Mouse (Mus musculus): ENCODE results near the gene Sall4. TPM values are rescaled to one million over a fixed set of nuclear protein-coding genes. Genes with fewer than 3 reads are reported as not detected.

Gene Sall4
- 5.4 and 7.3 TPM in 2 replicates for polyA plus RNA-seq (2015; fragmentation: Nextera tagmentation; extraction: Ambion mirVana)

- Histone ChIP-seq H3K4me1 (replicated peaks) (no peaks in the 10 kb centered on the region; the same call in 1 of the 2 replicates), H3K36me3 (no peaks in the 10 kb centered on the region), H3K4me3 (replicated peaks) (peak within 1 kb of the TSS; percentile 56), H3K9me3 (replicated peaks) (no peaks in the 10 kb centered on the region), H3K27ac (peak within 1 kb of the TSS; percentile 76), H3K27me3 (peaks cover 80% of the 10 kb centered on the region), H3K9ac (peak within 1 kb of the TSS; percentile 61; the same call in 1 of the 2 replicates), H3K4me2 (peak within 1 kb of the TSS; percentile 50)
- WGBS (ENCODE audit: insufficient replicate concordance), result 7% methylated on average over 10 of the region's 10 CpGs
- DNase-seq (no peak), ATAC-seq (ENCODE audit: low read depth) (no peak)
These were observed at the start of gene Sall4 for GRCm38 (mm10) chr2:168767582-168767981. Sall4 (minus strand) TSS chr2:168767943.

GRCm38 (mm10) chr2:168813243-168813642 lies 45.5 kb upstream of the Sall4 start:
- DNase-seq, result no peak

GRCm38 (mm10) chr2:168809895-168810294 lies 42.2 kb upstream of the Sall4 start:
- ATAC-seq (ENCODE audit: low read depth), result no peak
- Histone ChIP-seq H3K4me1 (replicated peaks) (no peaks in the 10 kb centered on the region), H3K27ac (no peak overlapping the region), H3K4me3 (replicated peaks) (no peak overlapping the region), H3K9me3 (replicated peaks) (no peaks in the 10 kb centered on the region), H3K4me2 (no peak overlapping the region), H3K9ac (no peak overlapping the region), H3K36me3 (no peaks in the 10 kb centered on the region), H3K27me3 (peaks cover 12% of the 10 kb centered on the region)
- no peak for DNase-seq
- WGBS (ENCODE audit: insufficient replicate concordance), result 31% methylated on average over 14 of the region's 14 CpGs

More at GRCm38 (mm10) chr2:168813243-168813642, 45.5 kb upstream of the Sall4 start:
- Histone ChIP-seq H3K4me2 (no peak overlapping the region), H3K9ac (no peak overlapping the region), H3K4me1 (replicated peaks) (no peaks in the 10 kb centered on the region), H3K4me3 (replicated peaks) (no peak overlapping the region), H3K27me3 (peaks cover 7% of the 10 kb centered on the region; the same call in 1 of the 2 replicates), H3K9me3 (replicated peaks) (no peaks in the 10 kb centered on the region), H3K27ac (no peak overlapping the region), H3K36me3 (no peaks in the 10 kb centered on the region)
- 32% methylated on average over 6 of the region's 6 CpGs for WGBS (ENCODE audit: insufficient replicate concordance)
- ATAC-seq (ENCODE audit: low read depth), result no peak

- DNase-seq (no peak), ATAC-seq (ENCODE audit: low read depth) (no peak)
- Histone ChIP-seq H3K27ac (no peak overlapping the region), H3K9me3 (replicated peaks) (no peaks in the 10 kb centered on the region), H3K4me2 (no peak overlapping the region), H3K4me3 (replicated peaks) (no peak overlapping the region), H3K36me3 (no peaks in the 10 kb centered on the region), H3K4me1 (replicated peaks) (no peaks in the 10 kb centered on the region), H3K9ac (no peak overlapping the region), H3K27me3 (peaks cover 12% of the 10 kb centered on the region)
- WGBS (ENCODE audit: insufficient replicate concordance), result 50% methylated on average over 4 of the region's 4 CpGs
These were observed 39.9 kb upstream of the Sall4 start for GRCm38 (mm10) chr2:168807681-168808080.

- Histone ChIP-seq H3K4me3 (replicated peaks) (no peak overlapping the region), H3K4me1 (replicated peaks) (no peaks in the 10 kb centered on the region), H3K36me3 (no peaks in the 10 kb centered on the region), H3K9me3 (replicated peaks) (no peaks in the 10 kb centered on the region), H3K9ac (no peak overlapping the region), H3K4me2 (no peak overlapping the region), H3K27ac (no peak overlapping the region), H3K27me3 (peaks cover 5% of the 10 kb centered on the region; the same call in 1 of the 2 replicates)
- no peak for ATAC-seq (ENCODE audit: low read depth)
- no peak for DNase-seq
- WGBS (ENCODE audit: insufficient replicate concordance), result 76% methylated on average over 4 of the region's 4 CpGs
These were observed 36.1 kb upstream of the Sall4 start for GRCm38 (mm10) chr2:168803849-168804248.

GRCm38 (mm10) chr2:168799326-168799725 lies 31.6 kb upstream of the Sall4 start:
- Histone ChIP-seq H3K4me1 (replicated peaks) (no peaks in the 10 kb centered on the region), H3K4me2 (no peak overlapping the region), H3K27me3 (no peaks in the 10 kb centered on the region), H3K9me3 (replicated peaks) (no peaks in the 10 kb centered on the region), H3K4me3 (replicated peaks) (no peak overlapping the region), H3K36me3 (no peaks in the 10 kb centered on the region), H3K27ac (no peak overlapping the region), H3K9ac (no peak overlapping the region)
- no peak for DNase-seq
- ATAC-seq (ENCODE audit: low read depth), result no peak
- WGBS (ENCODE audit: insufficient replicate concordance), result 55% methylated on average over 12 of the region's 12 CpGs

- H3K9ac ChIP-seq, result no peak overlapping the region
- no peaks in the 10 kb centered on the region for H3K4me1 ChIP-seq (replicated peaks)
- ATAC-seq (ENCODE audit: low read depth), result no peak
- no peaks in the 10 kb centered on the region for H3K27me3 ChIP-seq
- no peaks in the 10 kb centered on the region for H3K36me3 ChIP-seq
- 63% methylated on average over 7 of the region's 7 CpGs for WGBS (ENCODE audit: insufficient replicate concordance)
- no peak overlapping the region for H3K4me2 ChIP-seq
- no peaks in the 10 kb centered on the region for H3K9me3 ChIP-seq (replicated peaks)
- no peak overlapping the region for H3K4me3 ChIP-seq (replicated peaks)
- DNase-seq, result no peak
- H3K27ac ChIP-seq, result no peak overlapping the region
These were observed 31.2 kb upstream of the Sall4 start for GRCm38 (mm10) chr2:168798921-168799320.

- no peak for ATAC-seq (ENCODE audit: low read depth)
- H3K27ac ChIP-seq, result no peak overlapping the region
- H3K9me3 ChIP-seq (replicated peaks), result no peaks in the 10 kb centered on the region
- DNase-seq, result no peak
- H3K27me3 ChIP-seq, result no peaks in the 10 kb centered on the region
- H3K9ac ChIP-seq, result no peak overlapping the region
- H3K36me3 ChIP-seq, result no peaks in the 10 kb centered on the region
- H3K4me3 ChIP-seq (replicated peaks), result no peak overlapping the region
- WGBS (ENCODE audit: insufficient replicate concordance), result 64% methylated on average over 4 of the region's 4 CpGs
- H3K4me1 ChIP-seq (replicated peaks), result no peaks in the 10 kb centered on the region
- no peak overlapping the region for H3K4me2 ChIP-seq
These were observed 23.5 kb upstream of the Sall4 start for GRCm38 (mm10) chr2:168791115-168791802.

GRCm38 (mm10) chr2:168786174-168786573 lies 18.4 kb upstream of the Sall4 start:
- 81% methylated on average over 9 of the region's 9 CpGs for WGBS (ENCODE audit: insufficient replicate concordance)
- no peak for ATAC-seq (ENCODE audit: low read depth)
- Histone ChIP-seq H3K4me2 (no peak overlapping the region), H3K27ac (no peak overlapping the region), H3K9me3 (replicated peaks) (no peaks in the 10 kb centered on the region), H3K9ac (no peak overlapping the region), H3K36me3 (no peaks in the 10 kb centered on the region), H3K27me3 (no peaks in the 10 kb centered on the region), H3K4me1 (replicated peaks) (no peaks in the 10 kb centered on the region), H3K4me3 (replicated peaks) (no peak overlapping the region)
- no peak for DNase-seq

GRCm38 (mm10) chr2:168780596-168780995 lies 12.9 kb upstream of the Sall4 start:
- H3K4me3 ChIP-seq (replicated peaks), result no peak overlapping the region
- H3K9me3 ChIP-seq (replicated peaks), result no peaks in the 10 kb centered on the region
- no peak overlapping the region for H3K9ac ChIP-seq
- no peak overlapping the region for H3K4me2 ChIP-seq
- DNase-seq, result no peak
- ATAC-seq (ENCODE audit: low read depth), result no peak
- no peaks in the 10 kb centered on the region; the same call in 1 of the 2 replicates for H3K4me1 ChIP-seq (replicated peaks)
- no peaks in the 10 kb centered on the region for H3K27me3 ChIP-seq
- H3K27ac ChIP-seq, result no peak overlapping the region
- no peaks in the 10 kb centered on the region for H3K36me3 ChIP-seq
- 58% methylated on average over 9 of the region's 9 CpGs for WGBS (ENCODE audit: insufficient replicate concordance)

- ATAC-seq (ENCODE audit: low read depth), result peak; percentile 58
- Histone ChIP-seq H3K9me3 (replicated peaks) (no peaks in the 10 kb centered on the region), H3K9ac (no peak overlapping the region), H3K4me1 (replicated peaks) (no peaks in the 10 kb centered on the region; the same call in 1 of the 2 replicates), H3K36me3 (no peaks in the 10 kb centered on the region), H3K27ac (no peak overlapping the region; the same call in 1 of the 2 replicates), H3K4me3 (replicated peaks) (no peak overlapping the region), H3K27me3 (no peaks in the 10 kb centered on the region), H3K4me2 (no peak overlapping the region)
- no peak for DNase-seq
- WGBS (ENCODE audit: insufficient replicate concordance), result 28% methylated on average over 9 of the region's 9 CpGs
These were observed 12.3 kb upstream of the Sall4 start for GRCm38 (mm10) chr2:168780024-168780423.

GRCm38 (mm10) chr2:168777481-168777880 lies 9.7 kb upstream of the Sall4 start:
- no peak overlapping the region for H3K4me2 ChIP-seq
- peak overlapping the region; percentile 75; the same call in 1 of the 2 replicates for H3K27ac ChIP-seq
- H3K9ac ChIP-seq, result no peak overlapping the region
- no peaks in the 10 kb centered on the region; the same call in 1 of the 2 replicates for H3K4me1 ChIP-seq (replicated peaks)
- no peak overlapping the region for H3K4me3 ChIP-seq (replicated peaks)
- no peaks in the 10 kb centered on the region for H3K36me3 ChIP-seq
- ATAC-seq (ENCODE audit: low read depth), result no peak
- no peaks in the 10 kb centered on the region for H3K9me3 ChIP-seq (replicated peaks)
- no peak for DNase-seq
- H3K27me3 ChIP-seq, result no peaks in the 10 kb centered on the region

Measured in liver, embryonic 13.5 days (tissue).